Mouse (Mus musculus) lung, embryonic 16.5 days (tissue): ENCODE measurements at regions not wholly inside any gene's neighbourhood (a gene's known extent, or its start where the extent isn't known, plus 50 kb on each side); places are given as distances from the start of the nearest gene placed in this dataset.
A peak's percentile ranks its signal among the peaks of the same experiment; 100 is the strongest.

ENCODE experiments used
- ATAC-seq: fragments of 200-750 bp; cut with Nextera tagmentation; 2 replicates; pipeline ENCODE4 v1.8.0; 2017; ENCODE audit warnings: low read depth, mild to moderate bottlenecking, moderate library complexity
- H3K27ac ChIP-seq: fragments of 300-500 bp; sonication (generic); 2 replicates; pipeline ENCODE4 v1.5.1; 2014; ENCODE audit warnings: mild to moderate bottlenecking, control low read depth, low read length
- H3K27me3 ChIP-seq: fragments of 300-500 bp; sonication (generic); 2 replicates; pipeline ENCODE4 v1.6.1; 2014; ENCODE audit warnings: low read depth, low read length, mixed read lengths; ENCODE audit not compliant: control insufficient read depth, insufficient read depth
- H3K36me3 ChIP-seq: fragments of 300-500 bp; sonication (generic); 2 replicates; pipeline ENCODE4 v1.6.1; 2014; ENCODE audit warnings: low read length; ENCODE audit not compliant: control insufficient read depth, insufficient read depth
- H3K4me1 ChIP-seq: fragments of 300-500 bp; sonication (generic); replicated peaks from 2 replicates; pipeline ENCODE4 v1.6.1; 2014; ENCODE audit warnings: low read length, mixed read lengths; ENCODE audit not compliant: control insufficient read depth, insufficient read depth
- H3K4me2 ChIP-seq: fragments of 300-500 bp; sonication (generic); 2 replicates; pipeline ENCODE4 v1.6.1; 2014; ENCODE audit warnings: low read depth, low read length, control low read depth
- H3K4me3 ChIP-seq: fragments of 300-500 bp; sonication (generic); 2 replicates; pipeline ENCODE4 v1.5.1; 2014; ENCODE audit warnings: mild to moderate bottlenecking, low read length, control low read depth
- H3K9ac ChIP-seq: fragments of 300-500 bp; sonication (generic); 2 replicates; pipeline ENCODE4 v1.6.1; 2014; ENCODE audit warnings: low read length, control low read depth
- H3K9me3 ChIP-seq: fragments of 300-500 bp; sonication (generic); 2 replicates; pipeline ENCODE4 v1.6.1; 2016; ENCODE audit warnings: low read length; ENCODE audit not compliant: control insufficient read depth
- WGBS: fragments of 180-500 bp; shearing (Covaris S2); extraction: QIAGEN DNeasy Blood & Tissue Kit; methylation state at CpG from one replicate; pipeline ENCODE4 v1.1.7; 2014; 5-methylcytosine and 5-hydroxymethylcytosine counted together

- Histone ChIP-seq H3K36me3 (no peaks in the 10 kb centered on the region), H3K9me3 (no peaks in the 10 kb centered on the region), H3K4me3 (no peak overlapping the region), H3K27ac (no peak overlapping the region), H3K4me2 (no peak overlapping the region), H3K27me3 (no peaks in the 10 kb centered on the region), H3K9ac (no peak overlapping the region), H3K4me1 (peaks cover 17% of the 10 kb centered on the region)
- peak; percentile 13; the same call in 1 of the 2 replicates for ATAC-seq
- 37% methylated on average over 3 of the region's 3 CpGs for WGBS
Measured at GRCm38 (mm10) chrX:11798326-11798725, 361.8 kb downstream of the Bcor start.

GRCm38 (mm10) chrX:11800400-11800941, 359.7 kb downstream of the Bcor start:
- H3K36me3 ChIP-seq, result no peaks in the 10 kb centered on the region
- H3K9me3 ChIP-seq, result no peaks in the 10 kb centered on the region
- no peak for ATAC-seq
- no peaks in the 10 kb centered on the region for H3K27me3 ChIP-seq
- no peak overlapping the region for H3K4me3 ChIP-seq
- H3K4me1 ChIP-seq, result peaks cover 16% of the 10 kb centered on the region
- H3K27ac ChIP-seq, result no peak overlapping the region
- H3K4me2 ChIP-seq, result no peak overlapping the region
- WGBS, result 73% methylated on average over 16 of the region's 16 CpGs
- no peak overlapping the region for H3K9ac ChIP-seq

GRCm38 (mm10) chrX:11801208-11801607, 358.9 kb downstream of the Bcor start:
- Histone ChIP-seq H3K9me3 (no peaks in the 10 kb centered on the region), H3K36me3 (no peaks in the 10 kb centered on the region), H3K27ac (no peak overlapping the region), H3K4me1 (peaks cover 15% of the 10 kb centered on the region), H3K27me3 (peaks cover 3% of the 10 kb centered on the region), H3K4me2 (no peak overlapping the region), H3K9ac (no peak overlapping the region), H3K4me3 (no peak overlapping the region)
- no peak for ATAC-seq
- WGBS, result 55% methylated on average over 3 of the region's 3 CpGs

- Histone ChIP-seq H3K9me3 (no peaks in the 10 kb centered on the region), H3K27me3 (peaks cover 3% of the 10 kb centered on the region), H3K27ac (no peak overlapping the region), H3K4me1 (peaks cover 15% of the 10 kb centered on the region), H3K9ac (no peak overlapping the region), H3K4me3 (no peak overlapping the region), H3K36me3 (no peaks in the 10 kb centered on the region), H3K4me2 (no peak overlapping the region)
- 41% methylated on average over 12 of the region's 12 CpGs for WGBS
- no peak for ATAC-seq
Measured at GRCm38 (mm10) chrX:11801621-11802020, 358.5 kb downstream of the Bcor start.

GRCm38 (mm10) chrX:11802074-11802899, 357.9 kb downstream of the Bcor start:
- H3K4me1 ChIP-seq, result peaks cover 15% of the 10 kb centered on the region
- no peaks in the 10 kb centered on the region for H3K36me3 ChIP-seq
- H3K4me2 ChIP-seq, result no peak overlapping the region
- no peak overlapping the region for H3K4me3 ChIP-seq
- WGBS, result 52% methylated on average over 8 of the region's 8 CpGs
- ATAC-seq, result peak; percentile 40; the same call in 1 of the 2 replicates
- H3K9me3 ChIP-seq, result no peaks in the 10 kb centered on the region
- H3K27ac ChIP-seq, result 0 out of 2 replicates have a peak overlapping the region, but pooled peaks have one; percentile 1
- no peak overlapping the region for H3K9ac ChIP-seq
- peaks cover 8% of the 10 kb centered on the region for H3K27me3 ChIP-seq

- peak overlapping the region; percentile 1 for H3K27ac ChIP-seq
- H3K4me3 ChIP-seq, result no peak overlapping the region
- ATAC-seq, result no peak; the same call in 1 of the 2 replicates
- H3K27me3 ChIP-seq, result peaks cover 17% of the 10 kb centered on the region
- H3K4me1 ChIP-seq, result peaks cover 19% of the 10 kb centered on the region
- H3K36me3 ChIP-seq, result no peaks in the 10 kb centered on the region
- H3K4me2 ChIP-seq, result no peak overlapping the region
- WGBS, result 9% methylated on average over 9 of the region's 9 CpGs
- no peaks in the 10 kb centered on the region for H3K9me3 ChIP-seq
- H3K9ac ChIP-seq, result no peak overlapping the region; the same call in 1 of the 2 replicates
Measured at GRCm38 (mm10) chrX:11803239-11803638, 356.9 kb downstream of the Bcor start.

GRCm38 (mm10) chrX:11806896-11807252, 353.3 kb downstream of the Bcor start:
- Histone ChIP-seq H3K9me3 (no peaks in the 10 kb centered on the region), H3K4me2 (peak overlapping the region; percentile 72), H3K27ac (peak overlapping the region; percentile 57), H3K4me3 (peak overlapping the region; percentile 50), H3K4me1 (peaks cover 20% of the 10 kb centered on the region), H3K9ac (peak overlapping the region; percentile 67), H3K27me3 (peaks cover 17% of the 10 kb centered on the region), H3K36me3 (no peaks in the 10 kb centered on the region)
- 5% methylated on average over 22 of the region's 22 CpGs for WGBS
- ATAC-seq, result no peak

GRCm38 (mm10) chrX:11807253-11807882, 352.8 kb downstream of the Bcor start:
- Histone ChIP-seq H3K27me3 (peaks cover 17% of the 10 kb centered on the region), H3K36me3 (no peaks in the 10 kb centered on the region), H3K9ac (peak overlapping the region; percentile 67), H3K9me3 (no peaks in the 10 kb centered on the region), H3K4me1 (peaks cover 17% of the 10 kb centered on the region), H3K4me2 (peak overlapping the region; percentile 72), H3K27ac (peak overlapping the region; percentile 57), H3K4me3 (peak overlapping the region; percentile 50)
- peak; percentile 73 for ATAC-seq
- 2% methylated on average over 44 of the region's 71 CpGs for WGBS

- Histone ChIP-seq H3K36me3 (no peaks in the 10 kb centered on the region), H3K4me3 (peak overlapping the region; percentile 50), H3K4me1 (peaks cover 13% of the 10 kb centered on the region), H3K27me3 (peaks cover 17% of the 10 kb centered on the region), H3K9me3 (no peaks in the 10 kb centered on the region), H3K9ac (peak overlapping the region; percentile 67), H3K27ac (peak overlapping the region; percentile 52), H3K4me2 (peak overlapping the region; percentile 72)
- peak; percentile 17 for ATAC-seq
- 10% methylated on average over 9 of the region's 9 CpGs for WGBS
Measured at GRCm38 (mm10) chrX:11807883-11808262, 352.3 kb downstream of the Bcor start.
